Mouse (Mus musculus): ENCODE results near the gene Os9.
A peak's percentile ranks its signal among the peaks of the same experiment; 100 is the strongest.

GRCm38 (mm10) chr10:127063913-127064870 is 56.7 kb downstream of the Os9 start:
- TF ChIP-seq TAL1 (IDR thresholded peaks at IDR 0.05; ENCODE audit: low read length): no peak
- TF ChIP-seq HCFC1 (IDR thresholded peaks at IDR 0.05; ENCODE audit: low read depth, low read length): no peak
- TF ChIP-seq POLR2AphosphoS2 (IDR thresholded peaks at IDR 0.05; ENCODE audit: low read length): no peak; the same call in 1 of the 2 replicates
- no peak for TF ChIP-seq CHD1 (IDR thresholded peaks at IDR 0.05; ENCODE audit: low read depth, low read length)
- no peak for TF ChIP-seq CTCF (IDR thresholded peaks at IDR 0.05 in 2 of 3, conservative IDR thresholded peaks at IDR 0.05 in 1 of 3; ENCODE audit: control insufficient read depth in 1 of 3, insufficient read depth in 1 of 3, low read depth in 2 of 3, low read length in 3 of 3, poor library complexity in 1 of 3, severe bottlenecking in 1 of 3)
- 0 out of 2 replicates have a peak, but pooled peaks have one; percentile 20 for TF ChIP-seq UBTF (IDR thresholded peaks at IDR 0.05; ENCODE audit: borderline replicate concordance, insufficient read depth, low read depth, low read length)
- TF ChIP-seq NRF1 (IDR thresholded peaks at IDR 0.05; ENCODE audit: insufficient read depth, low read depth, low read length, poor library complexity, severe bottlenecking): no peak
- no peak; a peak in 2 of 4 replicates for TF ChIP-seq POLR2A (IDR thresholded peaks at IDR 0.05; ENCODE audit: control insufficient read depth in 1 of 2, insufficient read depth in 1 of 2, low read depth in 1 of 2, low read length in 2 of 2, poor library complexity in 1 of 2)
- TF ChIP-seq MYC (IDR thresholded peaks at IDR 0.05; ENCODE audit: low read depth, low read length): peak; percentile 50; the same call in 1 of the 2 replicates
- no peak for TF ChIP-seq ZKSCAN1 (IDR thresholded peaks at IDR 0.05; ENCODE audit: low read depth, low read length)
- no peak for TF ChIP-seq USF1 (IDR thresholded peaks at IDR 0.05; ENCODE audit: low read depth, low read length)
- TF ChIP-seq ELF1 (IDR thresholded peaks at IDR 0.05; ENCODE audit: low read depth, low read length): no peak
- no peak for TF ChIP-seq EP300 (IDR thresholded peaks at IDR 0.05; ENCODE audit: low read depth in 1 of 2, low read length in 2 of 2)

Measured in MEL (cell line).